Mouse (Mus musculus): ENCODE data around the gene Gm14434.
"Not testable (repeated sequence)": the region's sequence is repeated elsewhere in the genome, so short reads cannot be mapped to it uniquely, and the experiment has no call there.

Gene Gm14434

GRCm38 (mm10) chr2:176486683-176487082 is at the start of gene Gm14434:
Gene Gm14434, minus strand, starts transcription at chr2:176486783.
- DNase-seq (ENCODE audit: low spot score in 2 of 2) = not testable (repeated sequence)

- not testable (repeated sequence) for DNase-seq (ENCODE audit: low spot score in 2 of 2)
Measured at GRCm38 (mm10) chr2:176520756-176521155, 34.2 kb upstream of the Gm14434 start, which contains the start of gene Zfp967. Gene Zfp967, plus strand, starts transcription at chr2:176521056.

DNA sequence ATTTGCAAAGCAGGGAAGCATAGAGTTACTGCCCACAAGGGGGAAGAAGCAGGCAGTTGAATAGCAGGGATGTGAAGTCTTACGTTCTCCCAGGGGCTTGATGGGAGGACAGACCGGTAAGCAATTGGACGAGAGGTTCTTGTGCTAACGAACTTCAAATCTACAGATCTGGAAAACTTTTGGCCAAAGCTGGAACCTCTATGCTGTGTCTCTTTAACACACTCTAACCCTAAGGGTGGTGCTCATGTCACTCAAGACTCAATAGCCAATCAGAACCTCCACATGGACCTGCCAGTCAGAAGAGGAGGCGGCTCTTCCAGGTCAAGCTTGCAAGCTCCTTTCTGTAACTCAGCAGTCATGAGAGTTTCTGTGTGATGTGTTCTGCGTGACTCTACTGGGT is 63.3 kb downstream of the Gm14434 start, which contains the start of gene Gm14435:
TSS of gene Gm14435 (plus strand) at position 301 of the 400 bp plus-strand sequence.
- DNase-seq (ENCODE audit: low spot score in 2 of 2) = not testable (repeated sequence)

Measured in urinary bladder, adult 18-20 months (tissue).